Mouse (Mus musculus) lung, postnatal 36 days (tissue): Measurements from ENCODE around the gene Dna2.

Experiments
- DNase-seq: peaks from one replicate; pipeline ENCODE4 v3.0.0; 2022; ENCODE audit warnings: mixed read lengths

The Dna2 gene

DNA sequence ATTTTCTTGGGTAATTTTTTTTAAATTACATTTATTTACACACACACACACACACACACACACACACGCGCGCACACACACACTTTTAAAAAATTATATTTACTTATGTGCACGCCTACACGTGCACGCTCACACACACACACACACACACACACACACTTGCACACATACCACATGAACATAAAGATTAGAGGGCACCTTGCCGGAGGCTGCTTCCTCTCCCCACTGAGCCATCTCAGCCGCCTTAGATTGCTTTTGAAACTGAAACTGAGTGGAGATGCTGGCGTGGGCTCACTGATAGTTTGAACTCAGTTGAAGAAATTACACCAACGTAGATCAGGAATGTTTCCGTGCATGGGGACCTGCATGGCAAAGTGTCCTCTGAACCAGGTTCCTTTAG, 37.2 kb downstream of the Dna2 start:
- no peak for DNase-seq

DNA sequence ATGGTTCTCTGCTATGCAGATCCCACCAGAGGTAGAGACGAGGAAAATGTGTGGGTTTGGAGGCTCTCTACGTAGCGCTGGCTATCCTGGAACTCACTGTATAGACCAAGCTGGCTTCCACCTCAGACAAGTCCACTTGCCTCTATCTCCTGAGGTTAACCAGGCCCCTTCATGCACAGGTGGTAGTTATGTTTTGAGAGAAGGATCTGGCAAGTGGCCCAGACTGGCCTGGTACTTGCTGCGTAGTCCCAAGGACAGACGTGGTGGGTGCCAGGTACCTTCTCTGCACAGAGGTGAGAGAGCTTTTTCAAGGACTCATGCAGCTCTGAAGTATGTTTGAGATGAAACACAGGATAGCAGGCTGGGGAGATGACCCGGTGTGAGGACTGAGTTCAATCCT, 37.7 kb downstream of the Dna2 start:
- DNase-seq: no peak

DNA sequence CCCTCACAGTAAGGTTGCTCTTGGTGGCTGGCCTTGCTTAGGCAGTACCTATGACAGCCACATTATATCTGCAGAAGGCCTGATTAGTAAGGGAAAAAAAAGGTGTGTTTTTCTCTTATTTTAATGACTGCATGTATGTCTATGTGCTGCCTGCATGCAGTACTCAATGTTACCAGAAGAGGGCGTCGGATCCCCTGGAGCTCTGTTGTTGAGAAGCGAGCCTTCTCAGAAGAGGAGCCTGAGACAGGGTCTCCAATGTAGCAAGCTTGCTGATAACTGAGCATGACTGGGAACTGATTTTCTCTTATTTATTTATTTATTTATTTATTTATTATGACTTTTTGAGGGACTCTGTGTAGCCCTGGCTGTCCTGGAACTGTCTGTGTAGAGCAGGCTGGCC, 40.5 kb downstream of the Dna2 start:
- DNase-seq: peak; percentile 29

DNA sequence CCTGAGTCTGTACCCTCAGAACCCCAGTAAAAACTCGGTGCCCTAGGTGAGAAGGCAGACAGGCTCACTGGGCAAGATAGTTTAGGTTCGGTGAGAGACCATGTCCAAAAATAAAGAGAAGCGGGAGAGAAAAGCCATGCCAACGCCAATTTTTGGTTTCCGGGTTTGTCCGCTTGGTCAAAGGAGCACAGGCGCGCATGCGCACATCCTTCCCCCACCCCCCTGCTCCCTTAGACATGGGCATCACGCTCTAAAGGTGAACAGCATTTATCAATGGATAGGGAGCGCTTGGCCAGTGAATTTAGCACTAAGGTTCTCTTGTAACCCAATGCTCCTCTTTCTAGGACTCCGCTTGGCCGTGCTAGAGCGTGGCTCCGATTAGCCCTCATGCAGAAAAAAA, 43.8 kb downstream of the Dna2 start:
- DNase-seq: no peak

DNA sequence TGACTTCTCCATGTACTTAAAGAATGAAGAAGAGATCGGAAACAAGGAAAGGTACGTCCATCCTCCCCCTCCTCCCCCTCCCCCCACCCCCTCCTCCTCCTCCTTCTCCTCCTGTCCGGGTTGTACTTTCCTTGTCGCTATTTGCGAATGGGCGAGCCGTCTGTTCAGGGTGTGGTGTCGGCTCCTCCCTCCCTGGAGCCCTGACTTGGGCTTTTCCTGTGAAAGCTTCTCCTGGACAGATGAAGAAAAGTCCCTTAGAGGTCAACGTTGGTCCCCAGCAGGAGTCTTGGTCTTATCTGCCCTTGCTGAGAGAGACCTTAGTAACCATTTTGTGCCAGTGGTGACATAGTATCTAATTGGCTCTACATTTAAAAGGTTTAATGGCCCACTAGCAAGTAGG, 47.2 kb downstream of the Dna2 start:
- DNase-seq: no peak

DNA sequence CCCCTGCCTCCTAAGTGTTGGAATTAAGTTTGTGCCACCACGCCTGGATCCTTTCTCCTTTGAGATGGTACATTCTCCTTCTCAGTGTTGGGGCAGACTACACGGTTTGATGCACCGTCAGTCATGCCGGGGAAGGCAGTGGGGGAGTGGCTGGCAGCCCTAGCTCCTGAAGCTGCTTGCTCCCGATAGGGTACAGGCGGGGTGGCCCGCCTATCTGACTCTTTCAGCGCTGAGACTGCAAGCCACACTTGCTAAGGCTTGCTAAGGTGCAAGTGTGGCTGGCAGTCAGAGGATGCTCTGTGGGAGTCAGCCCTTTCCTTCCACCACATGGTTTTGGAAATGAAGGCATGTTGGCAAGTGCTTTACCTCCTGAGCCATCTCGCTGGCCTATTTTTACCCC, 53.8 kb downstream of the Dna2 start:
- no peak for DNase-seq

DNA sequence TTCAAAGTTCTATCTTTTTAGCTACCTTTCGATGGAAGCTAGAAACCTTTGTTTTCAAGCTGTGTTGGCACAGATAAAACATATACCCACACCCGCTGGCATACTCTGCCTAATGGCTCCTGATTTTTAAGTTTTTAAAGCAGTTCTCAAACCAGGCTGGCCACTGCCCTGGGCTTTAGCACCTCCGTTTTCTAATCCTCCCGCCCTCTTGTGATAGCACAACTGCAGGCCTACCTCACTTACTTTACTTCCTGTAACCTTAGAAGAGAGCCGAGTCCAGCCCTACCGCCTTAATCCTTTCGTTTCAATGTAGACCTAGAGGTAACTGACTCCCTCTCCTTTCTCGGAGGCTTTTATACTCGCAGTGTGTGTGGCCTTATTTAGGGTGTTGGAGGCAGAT, 56.4 kb downstream of the Dna2 start:
- no peak for DNase-seq

DNA sequence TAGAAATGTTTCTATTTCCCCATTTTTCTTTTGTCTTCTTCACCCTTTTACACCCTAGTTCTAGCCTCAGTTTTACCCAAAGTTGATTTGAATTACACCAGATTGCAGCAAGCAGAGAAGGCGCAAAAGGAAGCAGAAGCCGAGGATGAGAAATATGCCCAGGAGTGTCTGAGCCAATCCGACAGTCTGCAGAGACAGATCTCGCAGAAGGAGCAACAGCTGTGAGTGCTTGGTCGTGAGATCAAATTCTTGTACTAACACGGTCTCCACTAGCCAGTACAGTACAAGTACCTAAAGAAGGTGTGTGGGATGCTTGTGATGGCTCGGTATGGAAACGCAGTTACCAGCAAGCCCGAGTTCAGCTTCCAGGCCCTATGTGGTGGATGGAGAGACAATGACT, 57.7 kb downstream of the Dna2 start:
- no peak for DNase-seq

DNA sequence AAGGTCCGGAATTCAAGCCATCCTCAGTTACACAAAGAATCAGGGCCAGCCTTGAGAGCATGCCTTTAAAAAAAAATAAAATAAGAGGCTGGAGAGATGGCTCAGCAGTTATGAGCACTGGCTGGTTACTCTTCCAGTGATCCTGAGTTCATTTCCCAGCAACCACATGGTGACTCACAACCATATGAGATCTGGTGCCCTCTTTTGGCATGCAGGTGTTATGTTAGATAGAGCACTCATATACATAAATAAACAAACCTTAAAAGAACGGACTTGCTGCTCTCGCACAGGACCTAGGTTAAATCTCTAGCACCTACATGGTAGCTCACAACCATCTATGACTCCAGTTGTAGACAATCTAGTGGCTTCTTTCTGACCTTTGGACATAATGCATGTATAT, 61.4 kb downstream of the Dna2 start:
- DNase-seq: peak; percentile 17

DNA sequence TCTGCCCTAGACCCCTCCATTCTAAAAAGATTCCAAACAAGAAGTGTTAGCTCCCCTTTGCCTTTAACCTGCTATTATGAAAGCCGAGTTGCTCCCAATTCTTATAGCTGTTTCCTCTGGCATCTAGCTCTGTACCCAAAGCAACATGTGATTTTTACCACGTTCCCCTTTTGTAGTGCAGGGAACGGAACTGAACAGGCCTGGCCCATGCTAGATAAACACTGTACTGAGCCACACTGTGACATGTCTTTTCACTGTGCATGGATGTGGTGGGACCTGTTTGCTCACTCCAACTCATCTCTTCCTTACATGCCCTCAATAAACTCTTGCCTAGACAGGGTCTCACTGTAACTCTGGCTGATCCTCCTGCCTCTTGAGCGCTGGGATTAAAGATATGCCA, 63.4 kb downstream of the Dna2 start:
- no peak for DNase-seq

DNA sequence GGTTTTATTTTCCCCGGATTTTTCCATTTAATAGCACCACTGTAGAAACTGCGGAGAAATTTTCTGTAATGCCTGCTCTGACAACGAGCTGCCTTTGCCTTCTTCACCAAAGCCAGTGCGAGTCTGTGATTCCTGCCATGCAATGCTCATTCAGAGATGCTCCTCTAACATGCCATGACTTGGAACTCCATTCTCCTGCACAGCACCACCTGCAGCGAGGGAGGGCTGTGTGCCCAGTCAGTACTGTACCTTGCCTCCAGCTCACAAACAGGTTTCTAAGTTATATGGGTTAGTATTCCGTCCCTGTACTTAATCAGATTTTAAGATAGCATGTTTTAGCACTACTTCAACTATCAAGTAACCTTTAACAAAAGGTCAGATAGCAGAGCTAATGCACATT, 64.7 kb downstream of the Dna2 start:
- no peak for DNase-seq

DNA sequence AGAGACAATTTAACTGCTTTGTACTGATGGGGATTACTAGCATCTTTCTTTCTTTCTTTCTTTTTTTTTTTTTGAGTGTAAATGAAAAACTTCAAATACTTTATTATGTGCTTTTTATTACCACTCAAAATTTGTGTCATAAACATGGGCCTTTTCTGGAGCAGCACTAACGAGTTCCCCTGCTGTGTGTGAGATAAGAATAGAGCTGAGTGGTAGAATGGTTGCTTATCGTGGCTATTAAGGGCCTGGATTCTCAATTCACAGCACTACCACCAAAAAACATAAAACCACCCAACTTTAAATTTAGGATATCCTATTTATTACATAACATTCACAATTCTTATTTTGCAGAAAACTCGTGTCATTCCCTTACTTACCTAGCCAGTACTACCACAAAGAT, 66.7 kb downstream of the Dna2 start:
- no peak for DNase-seq

DNA sequence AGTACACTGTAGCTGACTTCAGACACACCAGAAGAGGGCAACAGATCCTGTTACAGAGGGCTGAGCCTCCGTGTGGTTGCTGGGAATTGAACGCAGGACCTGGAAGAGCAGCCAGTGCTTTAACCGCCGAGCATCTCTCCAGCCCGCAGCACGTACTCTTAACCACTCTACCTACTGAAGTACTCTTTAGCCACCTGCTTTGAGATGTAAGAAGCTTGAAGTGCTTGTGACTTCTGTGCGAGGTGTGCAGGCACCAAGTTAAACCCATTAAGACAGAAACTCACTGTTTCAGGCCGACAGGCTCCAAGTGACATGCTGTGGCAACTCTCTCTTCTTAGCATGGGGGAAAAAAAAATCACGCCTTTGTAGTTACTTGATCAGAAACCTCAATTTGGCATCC, 67.3 kb downstream of the Dna2 start:
- DNase-seq: peak; percentile 46

DNA sequence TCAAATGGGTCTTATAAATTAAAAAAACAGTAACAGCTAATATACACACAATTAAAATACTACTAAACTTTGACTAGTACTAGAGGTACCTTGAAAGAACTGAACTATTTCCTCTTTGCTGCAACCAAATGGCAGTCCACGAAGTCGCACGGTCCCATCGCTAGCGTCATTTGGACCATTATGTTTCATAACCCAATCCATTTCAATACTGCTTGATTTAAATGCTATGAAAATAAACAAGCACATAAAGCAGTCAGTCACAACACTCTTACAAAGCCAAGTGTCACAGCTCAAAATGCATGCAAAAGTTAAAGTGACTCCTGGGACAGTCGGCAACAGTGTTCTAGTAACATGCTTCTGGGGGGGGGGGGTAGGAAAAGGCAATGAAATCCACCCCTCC, 72.5 kb downstream of the Dna2 start:
- DNase-seq: no peak

DNA sequence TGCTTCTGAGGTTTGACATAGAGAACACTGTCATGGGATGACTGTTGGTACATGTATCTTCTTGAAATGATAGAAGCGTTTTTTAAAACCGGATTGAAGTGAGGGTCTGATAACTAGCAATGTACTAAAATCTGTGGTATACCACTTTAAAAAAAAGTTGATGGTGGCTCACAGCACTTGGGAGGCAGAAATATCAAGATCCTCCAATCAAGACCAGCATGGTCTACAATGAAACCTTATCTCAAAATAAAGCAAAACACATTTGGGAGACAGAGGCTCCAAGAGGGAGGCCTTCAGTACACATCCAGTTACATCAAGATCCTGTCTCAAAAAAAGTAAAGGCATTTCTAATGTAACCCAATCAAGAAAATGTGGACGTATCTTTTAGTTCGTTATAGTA, 74.9 kb downstream of the Dna2 start:
- DNase-seq: no peak

DNA sequence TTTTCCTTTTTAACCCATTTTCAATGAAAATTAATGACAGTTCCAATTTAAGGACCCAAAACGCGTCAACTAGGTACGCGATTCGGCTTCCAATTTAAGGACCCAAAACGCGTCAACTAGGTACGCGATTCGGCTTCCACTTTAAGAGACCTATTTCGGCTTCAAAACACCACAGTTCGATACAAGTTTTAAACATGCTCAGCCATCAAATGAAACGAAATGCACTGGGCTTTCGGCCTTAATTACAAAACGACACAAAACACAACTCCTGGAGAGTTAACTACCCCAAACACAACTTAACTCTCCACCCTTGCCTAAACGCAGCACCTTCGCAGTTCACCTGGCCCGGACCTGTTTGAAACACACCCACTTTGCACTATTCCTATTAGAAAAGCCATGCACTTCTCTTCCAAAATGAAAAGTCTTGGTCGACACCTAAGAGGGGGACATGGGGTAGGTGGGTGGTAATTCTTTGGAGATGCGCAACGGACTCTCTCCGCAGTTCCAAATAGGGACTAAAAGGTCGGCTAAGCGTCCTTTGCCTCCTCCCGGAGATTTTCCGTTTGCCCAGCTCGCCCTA, 75.8 kb downstream of the Dna2 start:
- no peak for DNase-seq

DNA sequence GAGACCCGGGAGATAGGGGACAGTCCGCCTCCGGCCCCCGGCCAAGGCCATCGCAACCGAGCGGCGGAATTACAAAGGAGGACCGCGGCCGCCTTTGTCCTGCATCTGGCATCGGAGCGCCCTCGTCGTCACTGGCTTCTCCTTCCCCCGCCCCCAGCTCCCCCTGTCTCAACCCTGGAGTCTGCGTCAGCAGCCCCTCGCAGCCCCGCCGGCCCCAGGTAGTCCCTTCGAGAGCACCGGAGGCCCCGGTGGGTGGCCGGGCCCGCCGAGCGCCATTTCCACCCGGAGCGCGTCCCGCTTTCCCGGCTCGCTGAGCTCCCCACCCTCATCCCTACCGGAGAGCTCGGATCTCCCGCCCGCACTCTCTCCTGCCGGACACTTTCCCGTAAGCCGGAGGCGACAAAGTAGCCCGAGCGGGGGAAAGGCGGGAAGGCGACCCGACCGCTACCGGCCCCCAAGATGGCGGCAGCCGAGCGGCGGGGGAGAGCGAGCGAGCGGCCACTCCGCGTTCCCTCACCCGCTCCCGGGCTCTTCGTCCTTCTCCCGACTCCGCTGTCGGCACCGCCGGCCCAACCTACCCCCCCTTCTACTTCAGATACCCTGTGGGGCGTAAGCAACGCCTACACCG, 76.4 kb downstream of the Dna2 start:
- peak; percentile 75 for DNase-seq
